Mouse (Mus musculus) right cerebral cortex, postnatal 10 days (tissue): Measurements from ENCODE around the gene Cadps2.

ENCODE experiments used
- DNase-seq, 2 experiments: peaks; one replicate each; pipeline ENCODE4 v3.0.0; 2021; ENCODE audit warnings: low spot score in 2 of 2

Cadps2 gene

GRCm38 (mm10) chr6:23253353-23254311, 585.6 kb downstream of the Cadps2 start:
- DNase-seq: no peak

DNA sequence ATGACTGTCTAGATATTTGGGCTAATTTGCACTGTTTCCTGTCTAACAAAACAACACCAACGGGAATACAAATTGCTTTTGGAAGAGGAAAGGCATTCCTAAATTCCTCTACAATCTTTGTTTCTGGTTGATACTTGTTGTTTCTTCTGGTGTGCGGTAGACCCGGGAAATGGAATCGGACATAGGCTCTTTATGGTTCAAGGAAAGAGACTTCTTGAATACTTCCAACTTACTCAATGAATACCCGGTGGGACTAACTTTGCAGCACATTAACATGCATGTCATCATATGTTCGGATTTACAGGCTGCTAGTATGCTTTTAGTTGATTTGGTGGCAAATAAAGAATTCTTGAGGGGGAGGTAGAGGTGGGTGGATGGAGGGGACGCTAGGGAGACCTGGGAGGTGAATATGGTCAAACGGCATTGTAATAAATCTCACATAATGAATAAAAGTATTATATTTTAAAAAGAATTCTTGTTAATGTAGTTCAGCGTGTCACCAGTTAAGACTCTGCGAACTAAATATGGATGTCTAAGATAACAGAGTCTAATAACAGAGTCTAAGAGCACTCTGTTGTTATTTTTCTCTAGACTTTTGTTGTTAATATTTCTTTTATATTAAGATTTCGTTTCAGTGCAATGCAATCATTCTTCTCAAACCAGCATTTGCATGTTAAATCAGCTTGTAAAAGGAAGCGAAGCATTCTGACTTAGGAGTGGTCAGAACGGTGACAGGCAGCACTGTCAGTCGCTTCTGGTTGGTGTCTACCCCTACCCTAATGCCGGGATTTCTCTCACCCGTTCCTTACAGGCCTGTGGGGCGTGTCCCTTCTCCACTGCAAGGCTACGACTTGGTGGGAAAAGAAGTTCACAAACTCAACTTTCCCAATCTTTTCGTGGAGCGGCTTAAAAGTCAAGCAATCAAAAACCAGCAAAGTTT, 586.8 kb downstream of the Cadps2 start:
- DNase-seq: no peak

DNA sequence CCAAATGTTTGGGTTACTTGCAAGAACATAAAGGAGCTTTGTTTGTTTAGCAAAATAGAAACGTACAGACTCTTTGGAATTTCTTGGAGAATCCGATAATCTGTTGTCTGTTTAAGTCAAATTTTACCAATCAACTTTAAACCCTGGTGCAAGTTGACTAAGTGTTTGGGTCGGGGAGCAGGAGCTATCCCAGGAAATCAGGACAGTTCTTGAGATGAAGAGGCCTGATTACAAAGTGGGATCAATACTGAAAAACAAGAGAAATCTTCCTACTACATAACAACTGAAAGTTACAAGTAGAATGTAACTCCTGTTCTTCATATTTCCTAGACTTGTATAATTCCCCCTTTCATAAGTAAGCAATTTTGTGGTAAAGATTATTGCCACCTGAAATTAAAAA, 587.8 kb downstream of the Cadps2 start:
- DNase-seq: no peak

- DNase-seq: no peak
Observed at GRCm38 (mm10) chr6:23250288-23250955, 588.8 kb downstream of the Cadps2 start.

DNA sequence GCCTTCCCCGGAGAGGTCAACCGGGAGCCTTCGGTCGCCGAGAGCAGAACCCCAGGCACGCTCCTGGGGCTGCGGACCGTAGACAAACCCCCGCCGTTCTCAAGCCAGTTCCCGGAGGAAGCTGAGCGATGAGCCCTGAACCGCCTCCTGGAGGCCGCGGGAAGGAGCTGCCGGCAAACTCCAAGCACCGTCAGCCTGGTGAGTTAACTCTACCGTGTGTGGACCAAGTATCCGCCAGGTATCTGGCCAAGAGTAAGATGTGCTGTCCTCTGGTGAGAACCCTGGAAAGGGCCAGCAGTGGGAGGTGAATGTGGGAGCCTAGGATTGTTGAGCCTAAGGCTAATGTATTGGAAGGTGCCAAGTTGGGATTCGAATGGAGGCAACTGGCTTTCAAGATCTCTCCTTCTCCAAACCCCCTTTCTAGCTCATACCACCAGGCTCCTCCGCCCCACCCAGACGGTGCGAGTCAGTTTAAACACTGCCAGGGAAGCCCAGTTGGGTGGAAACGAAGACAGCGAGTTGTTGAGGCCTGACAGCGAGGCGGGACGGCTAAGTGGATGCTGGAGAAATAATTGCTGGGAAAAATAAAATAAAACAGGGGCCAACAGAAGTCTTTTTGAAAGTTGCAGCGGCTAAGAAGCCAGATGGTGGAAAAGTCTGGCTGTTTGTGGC, 589.5 kb downstream of the Cadps2 start:
- no peak for DNase-seq

GRCm38 (mm10) chr6:23249053-23249401, 590.2 kb downstream of the Cadps2 start:
- DNase-seq: no peak

- no peak for DNase-seq
Observed at GRCm38 (mm10) chr6:23248313-23249052, 590.7 kb downstream of the Cadps2 start, which contains the start of gene Fezf1. TSS of gene Fezf1 (minus strand) at chr6:23248362.

GRCm38 (mm10) chr6:23247512-23248312, 591.5 kb downstream of the Cadps2 start:
- peak in 1 of 2 experiments; percentile 23 for DNase-seq

- no peak for DNase-seq
Observed at GRCm38 (mm10) chr6:23246790-23247511, 592.3 kb downstream of the Cadps2 start.

- DNase-seq: no peak
Observed at GRCm38 (mm10) chr6:23246061-23246789, 593.0 kb downstream of the Cadps2 start.

DNA sequence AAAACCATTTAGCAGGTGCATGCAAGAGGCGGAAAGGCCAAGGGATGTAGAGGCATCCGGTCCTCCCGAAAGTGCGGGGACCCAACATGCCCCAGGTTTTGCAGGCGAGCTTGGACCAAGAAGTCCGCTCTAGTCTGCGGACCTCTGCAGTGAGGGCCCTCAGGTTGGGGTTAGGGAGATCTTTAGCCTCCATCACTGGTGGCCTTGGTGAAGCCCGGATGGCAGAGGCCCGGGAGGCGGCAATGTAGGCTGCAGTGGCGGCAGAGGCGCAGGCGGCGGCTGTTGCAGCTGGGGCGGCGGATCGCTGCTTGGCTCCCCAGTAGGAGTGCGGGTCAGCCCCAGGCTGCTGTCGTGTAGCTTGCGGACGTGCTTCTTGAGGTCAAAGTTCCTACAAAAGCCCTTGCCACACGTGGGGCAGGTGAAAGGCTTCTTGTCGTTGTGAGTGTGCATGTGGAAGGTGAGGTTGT, 593.6 kb downstream of the Cadps2 start:
- no peak for DNase-seq

GRCm38 (mm10) chr6:23245121-23245520, 594.1 kb downstream of the Cadps2 start:
- DNase-seq: no peak

- DNase-seq: peak in 1 of 2 experiments; percentile 32
Observed at GRCm38 (mm10) chr6:23243821-23244760, 595.1 kb downstream of the Cadps2 start.
